Mouse (Mus musculus) spleen, embryonic (tissue): ENCODE measurements around the gene Stx8.

Source experiments
- CTCF ChIA-PET: fragments of 350-600 bp; sonication (Branson Sonifier 250); formaldehyde crosslinking; loops from one replicate; lab custom pipeline; 2022; lab: Charles Lee

Gene Stx8

GRCm38 (mm10) chr11:68083562-68083961 is 117.6 kb downstream of the Stx8 start:
- CTCF ChIA-PET, result no interaction called here

- CTCF ChIA-PET, result no interaction called here
These were observed 120.2 kb downstream of the Stx8 start for GRCm38 (mm10) chr11:68086221-68086620.

- CTCF ChIA-PET, result no interaction called here
These were observed 123.4 kb downstream of the Stx8 start for GRCm38 (mm10) chr11:68089426-68089825.

- CTCF ChIA-PET, result no interaction called here
These were observed 124.0 kb downstream of the Stx8 start for GRCm38 (mm10) chr11:68089885-68090592.

- CTCF ChIA-PET, result no interaction called here
These were observed 126.2 kb downstream of the Stx8 start for GRCm38 (mm10) chr11:68091975-68092759.

- CTCF ChIA-PET, result no interaction called here
These were observed 135.6 kb downstream of the Stx8 start for GRCm38 (mm10) chr11:68101598-68101997.

GRCm38 (mm10) chr11:68103480-68103879 is 137.5 kb downstream of the Stx8 start:
- CTCF ChIA-PET, result no interaction called here

GRCm38 (mm10) chr11:68106053-68106452 is 140.1 kb downstream of the Stx8 start:
- CTCF ChIA-PET, result interaction anchor here (0.7 kb wide), 1 partner anchor 16 kb away, joined by 8 read pairs; no protein-coding TSS in a partner anchor

GRCm38 (mm10) chr11:68113454-68114100 is 147.6 kb downstream of the Stx8 start:
- CTCF ChIA-PET, result interaction anchor here (0.7 kb wide), 1 partner anchor 24 kb away, joined by 8 read pairs; no protein-coding TSS in a partner anchor

- CTCF ChIA-PET, result interaction anchor here (0.7 kb wide), 1 partner anchor 24 kb away, joined by 8 read pairs; no protein-coding TSS in a partner anchor
These were observed 148.2 kb downstream of the Stx8 start for GRCm38 (mm10) chr11:68114202-68114601.

- CTCF ChIA-PET, result interaction anchor here (0.6 kb wide), 1 partner anchor 28 kb away, joined by 3 read pairs; no protein-coding TSS in a partner anchor
These were observed 150.2 kb downstream of the Stx8 start for GRCm38 (mm10) chr11:68116157-68116556.

GRCm38 (mm10) chr11:68117878-68118660 is 152.1 kb downstream of the Stx8 start:
- CTCF ChIA-PET, result no interaction called here

- CTCF ChIA-PET, result no interaction called here
These were observed 152.7 kb downstream of the Stx8 start for GRCm38 (mm10) chr11:68118679-68119078.

GRCm38 (mm10) chr11:68119136-68119535 is 153.1 kb downstream of the Stx8 start:
- CTCF ChIA-PET, result interaction anchor here (0.5 kb wide), 1 partner anchor 12 kb away, joined by 20 read pairs; no protein-coding TSS in a partner anchor

- CTCF ChIA-PET, result no interaction called here
These were observed 155.3 kb downstream of the Stx8 start for GRCm38 (mm10) chr11:68121260-68121659.

- CTCF ChIA-PET, result no interaction called here
These were observed 155.7 kb downstream of the Stx8 start for GRCm38 (mm10) chr11:68121660-68122059.

GRCm38 (mm10) chr11:68126071-68126470 is 160.1 kb downstream of the Stx8 start:
- CTCF ChIA-PET, result interaction anchor here (0.6 kb wide), 1 partner anchor 305 kb away, joined by 4 read pairs; no protein-coding TSS in a partner anchor

GRCm38 (mm10) chr11:68134494-68134893 is 168.5 kb downstream of the Stx8 start:
- CTCF ChIA-PET, result no interaction called here

- CTCF ChIA-PET, result no interaction called here
These were observed 169.4 kb downstream of the Stx8 start for GRCm38 (mm10) chr11:68135350-68135749.

GRCm38 (mm10) chr11:68136687-68137086 is 170.7 kb downstream of the Stx8 start:
- CTCF ChIA-PET, result no interaction called here

- CTCF ChIA-PET, result no interaction called here
These were observed 176.3 kb downstream of the Stx8 start for GRCm38 (mm10) chr11:68142296-68142695.
